Comparison of ENCODE assay signal across 18 mouse cellular contexts in genomic region chr1:91705451-91705850, GRCm38 (mm10).
DNase-seq lines count a peak whose midpoint lies in the region; ATAC-seq lines count a peak whose summit lies in the region.
"Had no signal": no experiment of that assay in that cellular context is flagged by ENCODE, and none has a peak within 500 bp of the region (broad histone marks: within the 10 kb centered on the region; RNA-seq: fewer than 3 reads in every experiment).

No protein-coding gene starts in this region.

- no peak overlapping the region for H3K4me3 ChIP-seq in limb, embryonic 10.5 days
- H3K4me3 ChIP-seq in forebrain, embryonic 14.5 days (ENCODE audit: low read depth, low read length): no peak overlapping the region
- H3K4me3 ChIP-seq: embryonic facial prominence, embryonic 13.5 days; forebrain, embryonic 15.5 days; intestine, embryonic 15.5 days; limb, embryonic 12.5 days; lung, embryonic 15.5 days; neural tube, embryonic 13.5 days had no signal

- no peak overlapping the region for H3K27ac ChIP-seq in limb, embryonic 10.5 days
- no peak overlapping the region for H3K27ac ChIP-seq in forebrain, embryonic 14.5 days (ENCODE audit: low read depth, low read length)
- H3K27ac ChIP-seq: embryonic facial prominence, embryonic 13.5 days; forebrain, embryonic 15.5 days; intestine, embryonic 15.5 days; limb, embryonic 12.5 days; lung, embryonic 15.5 days; neural tube, embryonic 13.5 days had no signal

- H3K4me2 ChIP-seq in forebrain, embryonic 14.5 days (ENCODE audit: low read length): no peak overlapping the region
- H3K4me2 ChIP-seq: embryonic facial prominence, embryonic 13.5 days; forebrain, embryonic 15.5 days; intestine, embryonic 15.5 days; limb, embryonic 12.5 days; lung, embryonic 15.5 days; neural tube, embryonic 13.5 days had no signal

- no peak overlapping the region for H3K9ac ChIP-seq in forebrain, embryonic 14.5 days (ENCODE audit: low read length)
- H3K9ac ChIP-seq: embryonic facial prominence, embryonic 13.5 days; forebrain, embryonic 15.5 days; intestine, embryonic 15.5 days; limb, embryonic 12.5 days; lung, embryonic 15.5 days; neural tube, embryonic 13.5 days had no signal

- no peaks in the 10 kb centered on the region for H3K27me3 ChIP-seq in limb, embryonic 10.5 days (ENCODE audit: low read depth, poor library complexity, severe bottlenecking)
- no peaks in the 10 kb centered on the region for H3K27me3 ChIP-seq in forebrain, embryonic 14.5 days (replicated peaks; ENCODE audit: control insufficient read depth, insufficient read depth, low read length)
- H3K27me3 ChIP-seq: embryonic facial prominence, embryonic 13.5 days; forebrain, embryonic 15.5 days; intestine, embryonic 15.5 days; limb, embryonic 12.5 days; lung, embryonic 15.5 days; neural tube, embryonic 13.5 days had no signal

- H3K4me1 ChIP-seq in limb, embryonic 10.5 days: no peaks in the 10 kb centered on the region
- no peaks in the 10 kb centered on the region for H3K4me1 ChIP-seq in forebrain, embryonic 14.5 days (ENCODE audit: control insufficient read depth, insufficient read depth, low read length)
- H3K4me1 ChIP-seq: neural tube, embryonic 13.5 days had no signal

- no peak for ATAC-seq in forebrain, embryonic 14.5 days
- ATAC-seq: forebrain, embryonic 15.5 days; intestine, embryonic 15.5 days had no signal

- DNase-seq in testis, postnatal 10 days (ENCODE audit: low spot score): peak; percentile 28
- no peak for DNase-seq in testis, postnatal 14 days (ENCODE audit: low spot score)
- DNase-seq in brain, adult 2 months (ENCODE audit: low read depth, low spot score): peak; percentile 59
- DNase-seq in limb, embryonic 10.5 days (ENCODE audit: low spot score): peak; percentile 20
- DNase-seq in right cerebral cortex, postnatal 36 days (ENCODE audit: low spot score in 2 of 2): peak; percentile 43 to 52
- no peak for DNase-seq in forebrain, embryonic 14.5 days (ENCODE audit: low spot score)
- DNase-seq in spleen, postnatal 10 days (ENCODE audit: low spot score in 2 of 2): no peak
- DNase-seq in Muller cell, postnatal 12 days (ENCODE audit: inconsistent ontology term): no peak
- DNase-seq: cerebellum, postnatal 10 days; heart, postnatal 36 days; kidney, postnatal 4 days; midbrain, embryonic 14.5 days had no signal

- H3K36me3 ChIP-seq in limb, embryonic 10.5 days: no peaks in the 10 kb centered on the region
- no peaks in the 10 kb centered on the region for H3K36me3 ChIP-seq in forebrain, embryonic 14.5 days (ENCODE audit: control insufficient read depth, insufficient read depth, low read length)
- H3K36me3 ChIP-seq: embryonic facial prominence, embryonic 13.5 days; forebrain, embryonic 15.5 days; intestine, embryonic 15.5 days; limb, embryonic 12.5 days; lung, embryonic 15.5 days; neural tube, embryonic 13.5 days had no signal

- no peaks in the 10 kb centered on the region for H3K9me3 ChIP-seq in limb, embryonic 10.5 days (replicated peaks)
- no peaks in the 10 kb centered on the region for H3K9me3 ChIP-seq in forebrain, embryonic 14.5 days (replicated peaks; ENCODE audit: control insufficient read depth, low read length)
- H3K9me3 ChIP-seq: embryonic facial prominence, embryonic 13.5 days; forebrain, embryonic 15.5 days; intestine, embryonic 15.5 days; limb, embryonic 12.5 days; lung, embryonic 15.5 days; neural tube, embryonic 13.5 days had no signal

- 89% methylated on average over 9 of the region's 9 CpGs for WGBS in limb, embryonic 10.5 days
- 75% methylated on average over 9 of the region's 9 CpGs for WGBS in forebrain, embryonic 14.5 days

Comparison
In these comparisons a context has a peak if more than half of its experiments do, and no peak if none do; other contexts are left out.
1. DNase-seq: peak in testis, postnatal 10 days (single experiment), brain, adult 2 months (single experiment), limb, embryonic 10.5 days (single experiment) and right cerebral cortex, postnatal 36 days (2 of 2); none in testis, postnatal 14 days (single experiment), forebrain, embryonic 14.5 days (single experiment), spleen, postnatal 10 days (0 of 2) and Muller cell, postnatal 12 days (single experiment).